11 mouse cellular contexts compared by ENCODE assay signal in genomic region chr6:97144359-97144758, GRCm38 (mm10). TPM values are rescaled to one million over a fixed set of nuclear protein-coding genes. Genes with fewer than 3 reads are reported as not detected.
A peak's percentile ranks its signal among the peaks of the same experiment; 100 is the strongest.
DNase-seq lines count a peak whose midpoint lies in the region; ATAC-seq and TF ChIP-seq lines count a peak whose summit lies in the region.
"Had no signal": no experiment of that assay in that cellular context is flagged by ENCODE, and none has a peak within 500 bp of the region (broad histone marks: within the 10 kb centered on the region; RNA-seq: fewer than 3 reads in every experiment).

No protein-coding gene starts in this region.

- H3K27ac ChIP-seq in heart, adult 2 months = peak overlapping the region; percentile 13; the same call in 1 of the 2 replicates
- 0 out of 2 replicates have a peak overlapping the region, but pooled peaks have one; percentile 28 for H3K27ac ChIP-seq in neural tube, embryonic 13.5 days (replicated peaks)
- no peak overlapping the region for H3K27ac ChIP-seq in forebrain, embryonic 16.5 days (ENCODE audit: low read length)
- H3K27ac ChIP-seq: stomach, embryonic 15.5 days had no signal

- H3K4me3 ChIP-seq in heart, adult 2 months = no peak overlapping the region
- no peak overlapping the region for H3K4me3 ChIP-seq in neural tube, embryonic 13.5 days
- H3K4me3 ChIP-seq in forebrain, embryonic 16.5 days (replicated peaks; ENCODE audit: low read length) = no peak overlapping the region
- H3K4me3 ChIP-seq: stomach, embryonic 15.5 days had no signal

- H3K9me3 ChIP-seq in neural tube, embryonic 13.5 days = no peaks in the 10 kb centered on the region
- no peaks in the 10 kb centered on the region for H3K9me3 ChIP-seq in forebrain, embryonic 16.5 days (ENCODE audit: control insufficient read depth, low read length)
- H3K9me3 ChIP-seq: stomach, embryonic 15.5 days had no signal

- no peaks in the 10 kb centered on the region for H3K79me2 ChIP-seq in heart, adult 2 months (replicated peaks; ENCODE audit: control insufficient read depth, insufficient read depth, low read length)

- H3K4me2 ChIP-seq in neural tube, embryonic 13.5 days = no peak overlapping the region
- no peak overlapping the region for H3K4me2 ChIP-seq in forebrain, embryonic 16.5 days (ENCODE audit: low read length)
- H3K4me2 ChIP-seq: stomach, embryonic 15.5 days had no signal

- ATAC-seq in neural tube, embryonic 13.5 days (ENCODE audit: low read depth) = no peak
- no peak for ATAC-seq in forebrain, embryonic 16.5 days

- peak; percentile 12 for DNase-seq in ovary, postnatal 36 days (ENCODE audit: low spot score)
- DNase-seq in ovary, postnatal 14 days (ENCODE audit: low spot score) = no peak
- DNase-seq in heart, adult 2 months = peak; percentile 31 to 49
- peak; percentile 79 for DNase-seq in kidney, postnatal 10 days
- no peak for DNase-seq in left cerebral cortex, adult 18-20 months (ENCODE audit: low spot score in 2 of 2)
- DNase-seq in right cerebral cortex, postnatal 14 days = no peak
- DNase-seq: cerebellum, adult 11-12 months; left cerebral cortex, postnatal 4 days had no signal

- WGBS in heart, adult 2 months = 41% methylated on average over 7 of the region's 7 CpGs
- WGBS in neural tube, embryonic 13.5 days = 18% methylated on average over 7 of the region's 7 CpGs
- 49% methylated on average over 7 of the region's 7 CpGs for WGBS in forebrain, embryonic 16.5 days

- TF ChIP-seq POLR2A in heart, adult 2 months (IDR thresholded peaks at IDR 0.05; ENCODE audit: insufficient read depth, low read depth, low read length) = no peak

- no peak for TF ChIP-seq EP300 in heart, adult 2 months (IDR thresholded peaks at IDR 0.05; ENCODE audit: insufficient read depth, low read depth, low read length)

- H3K27me3 ChIP-seq in heart, adult 2 months (ENCODE audit: control insufficient read depth, insufficient read depth, low read length) = no peaks in the 10 kb centered on the region
- no peaks in the 10 kb centered on the region for H3K27me3 ChIP-seq in neural tube, embryonic 13.5 days
- H3K27me3 ChIP-seq in forebrain, embryonic 16.5 days (replicated peaks; ENCODE audit: control insufficient read depth, insufficient read depth, low read length) = no peaks in the 10 kb centered on the region
- H3K27me3 ChIP-seq: stomach, embryonic 15.5 days had no signal

- intact Hi-C loops in heart, adult 2 months (cut with DNase I) = loop anchor here (10.0 kb wide), 1 partner anchor 270 kb away; no protein-coding TSS in a partner anchor

- TF ChIP-seq CTCF in heart, adult 2 months (IDR thresholded peaks at IDR 0.05) = no peak

- peaks cover 5% of the 10 kb centered on the region for H3K4me1 ChIP-seq in heart, adult 2 months (ENCODE audit: control insufficient read depth, insufficient read depth, low read length)
- peaks cover 27% of the 10 kb centered on the region for H3K4me1 ChIP-seq in neural tube, embryonic 13.5 days (replicated peaks)
- H3K4me1 ChIP-seq in forebrain, embryonic 16.5 days (replicated peaks; ENCODE audit: control insufficient read depth, insufficient read depth, low read length) = peaks cover 14% of the 10 kb centered on the region

- peaks cover 10% of the 10 kb centered on the region for H3K36me3 ChIP-seq in heart, adult 2 months (ENCODE audit: control insufficient read depth, insufficient read depth, low read length)
- H3K36me3 ChIP-seq in neural tube, embryonic 13.5 days = peaks cover 7% of the 10 kb centered on the region
- no peaks in the 10 kb centered on the region for H3K36me3 ChIP-seq in forebrain, embryonic 16.5 days (ENCODE audit: control insufficient read depth, insufficient read depth)

- H3K9ac ChIP-seq in heart, adult 2 months (ENCODE audit: low read depth, low read length) = no peak overlapping the region
- no peak overlapping the region for H3K9ac ChIP-seq in neural tube, embryonic 13.5 days
- no peak overlapping the region for H3K9ac ChIP-seq in forebrain, embryonic 16.5 days (replicated peaks; ENCODE audit: low read depth, low read length)
- H3K9ac ChIP-seq: stomach, embryonic 15.5 days had no signal

RNA-seq across cellular contexts. Expression of gene Eogt, which starts 4.6 kb away (rescaled TPM):
- 10 to 100 TPM; 12.5 to 16.1 TPM for total RNA-seq in heart, adult 2 months (2021)
- 8.7 and 13.5 TPM in 2 replicates for polyA plus RNA-seq in heart, adult 2 months (2012; rRNA removed)
- polyA plus RNA-seq in neural tube, embryonic 13.5 days (2015; fragmentation: Nextera tagmentation; extraction: Ambion mirVana) = 8.9 and 10.7 TPM in 2 replicates
- total RNA-seq in left cerebral cortex, adult 18-20 months (2021) = 10 to 100 TPM; 20.8 to 21.2 TPM
- polyA plus RNA-seq in forebrain, embryonic 16.5 days (2015; fragmentation: Nextera tagmentation; extraction: Ambion mirVana) = 9.3 and 12.2 TPM in 2 replicates

RNA-seq across cellular contexts. Expression of gene Tmf1, which starts 34.6 kb away (rescaled TPM):
- 10 to 100 TPM; 35.7 to 43.6 TPM for total RNA-seq in heart, adult 2 months (2021)
- polyA plus RNA-seq in heart, adult 2 months (2012; rRNA removed) = 2.7 and 4.8 TPM in 2 replicates
- 43.1 and 44.9 TPM in 2 replicates for polyA plus RNA-seq in neural tube, embryonic 13.5 days (2015; fragmentation: Nextera tagmentation; extraction: Ambion mirVana)
- total RNA-seq in left cerebral cortex, adult 18-20 months (2021) = 10 to 100 TPM; 49.7 to 54.4 TPM
- polyA plus RNA-seq in forebrain, embryonic 16.5 days (2015; fragmentation: Nextera tagmentation; extraction: Ambion mirVana) = 35.0 and 43.2 TPM in 2 replicates

Comparison
In these comparisons a context has a peak if more than half of its experiments do, and no peak if none do; other contexts are left out.
1. DNase-seq: peak in ovary, postnatal 36 days (single experiment), heart, adult 2 months (2 of 2) and kidney, postnatal 10 days (single experiment); none in ovary, postnatal 14 days (single experiment), left cerebral cortex, adult 18-20 months (0 of 2) and right cerebral cortex, postnatal 14 days (single experiment).